Mouse (Mus musculus): ENCODE data around the gene Borcs6.
"Not testable (repeated sequence)": the region's sequence is repeated elsewhere in the genome, so short reads cannot be mapped to it uniquely, and the experiment has no call there.

Gene Borcs6

GRCm38 (mm10) chr11:69059357-69059974, at the start of gene Borcs6:
TSS of gene Borcs6 (plus strand) at chr11:69059717.
- DNase-seq (ENCODE audit: low read depth, low spot score): peak; percentile 98

DNA sequence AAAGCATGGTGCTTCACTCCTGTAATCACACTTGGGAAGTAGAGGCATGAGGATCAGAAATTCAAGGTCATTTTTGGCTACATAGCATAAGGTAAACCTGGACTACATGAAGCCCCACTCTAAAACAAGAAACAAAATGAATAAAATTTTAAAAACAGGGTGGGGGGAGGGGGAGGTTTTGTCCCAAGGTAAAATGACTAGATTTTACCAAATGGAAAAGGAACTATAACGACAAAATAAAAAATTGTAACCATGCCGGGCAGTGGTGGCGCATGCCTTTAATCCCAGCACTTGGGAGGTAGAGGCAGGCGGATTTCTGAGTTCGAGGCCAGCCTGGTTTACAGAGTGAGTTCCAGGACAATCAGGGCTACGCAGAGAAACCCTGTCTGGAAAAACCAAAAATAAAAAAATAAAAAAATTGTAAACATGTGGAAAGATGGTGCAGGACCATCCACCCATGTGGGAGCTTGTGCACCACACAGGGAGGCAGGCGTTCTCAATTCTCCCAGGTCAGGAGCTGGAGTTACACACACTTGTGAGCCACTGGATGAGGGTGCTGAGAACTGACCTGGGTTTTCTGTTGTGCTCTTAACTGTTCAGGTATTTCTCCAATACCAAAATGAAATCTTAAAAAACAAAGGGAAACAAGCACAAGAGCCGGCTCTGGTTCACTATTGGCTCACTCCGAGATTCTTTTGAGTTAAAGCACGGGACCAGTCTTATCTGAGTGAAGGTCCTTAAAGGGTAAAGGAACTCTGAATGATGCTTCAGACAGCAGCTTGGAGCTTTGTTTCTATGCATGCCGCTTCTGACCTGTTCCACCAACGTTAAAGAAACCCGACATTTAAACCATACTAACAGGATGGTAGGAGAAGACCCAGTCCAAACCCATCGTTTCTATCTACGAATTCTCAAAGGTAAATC, 48.9 kb upstream of the Borcs6 start:
- DNase-seq (ENCODE audit: low read depth, low spot score): no peak

GRCm38 (mm10) chr11:69011445-69011844, 48.1 kb upstream of the Borcs6 start:
- not testable (repeated sequence) for DNase-seq (ENCODE audit: low read depth, low spot score)

GRCm38 (mm10) chr11:69012071-69012601, 47.4 kb upstream of the Borcs6 start:
- peak; percentile 93 for DNase-seq (ENCODE audit: low read depth, low spot score)

DNA sequence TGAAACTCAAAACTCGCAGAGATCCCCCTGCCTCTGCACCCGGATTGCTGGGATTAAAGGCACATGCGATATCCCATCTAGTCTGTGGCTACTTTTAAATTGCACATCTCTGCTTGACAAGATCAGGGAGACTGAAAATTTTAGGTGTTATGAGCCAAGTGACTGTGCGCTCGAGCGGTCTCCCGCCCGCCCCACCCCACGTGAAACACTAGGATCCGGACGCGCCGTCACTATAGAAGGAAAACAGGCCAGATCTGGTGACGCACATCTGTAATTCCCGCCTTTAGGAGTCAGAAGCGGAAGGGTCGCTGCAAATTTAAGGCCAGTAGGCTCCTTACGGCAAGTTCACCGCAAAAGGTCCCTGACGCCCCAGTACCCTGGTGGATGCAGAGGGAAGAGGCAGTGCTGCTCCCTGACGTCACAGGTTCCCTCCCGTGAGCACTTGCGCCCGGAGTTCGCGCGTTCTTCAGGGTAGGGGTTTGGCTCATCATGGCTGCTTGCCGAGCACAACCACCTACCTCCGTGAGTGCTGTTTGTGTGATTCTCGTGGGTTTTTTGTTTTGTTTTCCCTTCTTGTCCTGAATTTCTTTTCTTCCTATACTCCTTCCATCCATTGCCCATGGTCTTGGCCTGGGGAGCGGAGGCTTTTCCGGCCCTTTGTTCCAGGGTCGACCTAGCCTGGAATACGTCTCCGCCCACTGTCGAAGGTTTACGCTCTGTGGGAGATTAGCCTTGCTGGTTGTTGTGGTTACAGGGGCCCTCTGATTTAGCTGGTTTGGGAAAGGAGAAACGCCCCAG, 43.7 kb upstream of the Borcs6 start, which contains the start of gene Ctc1:
Gene Ctc1, plus strand, starts transcription at position 268 of the 798 bp plus-strand sequence.
- peak; percentile 99 for DNase-seq (ENCODE audit: low read depth, low spot score)

DNA sequence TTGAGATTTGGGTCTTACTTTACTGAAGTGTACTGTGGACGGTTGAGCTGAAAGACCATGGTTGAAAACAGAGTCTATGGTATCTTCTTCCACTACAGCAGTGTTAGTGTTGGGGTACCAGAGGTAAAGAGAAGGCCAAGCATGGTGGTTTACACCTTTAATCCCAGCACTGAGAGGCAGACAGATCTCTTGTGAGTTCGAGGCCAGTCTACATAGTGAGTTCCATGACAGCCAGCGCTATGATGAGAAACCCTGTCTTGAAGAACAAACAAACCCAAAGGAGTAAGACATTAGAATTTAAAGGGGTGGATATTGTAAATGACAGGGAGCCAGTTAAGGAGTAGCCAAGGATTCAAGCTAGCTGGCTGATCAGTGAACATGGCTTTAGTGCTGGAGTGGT, 42.8 kb upstream of the Borcs6 start:
- DNase-seq (ENCODE audit: low read depth, low spot score): peak; percentile 44

DNA sequence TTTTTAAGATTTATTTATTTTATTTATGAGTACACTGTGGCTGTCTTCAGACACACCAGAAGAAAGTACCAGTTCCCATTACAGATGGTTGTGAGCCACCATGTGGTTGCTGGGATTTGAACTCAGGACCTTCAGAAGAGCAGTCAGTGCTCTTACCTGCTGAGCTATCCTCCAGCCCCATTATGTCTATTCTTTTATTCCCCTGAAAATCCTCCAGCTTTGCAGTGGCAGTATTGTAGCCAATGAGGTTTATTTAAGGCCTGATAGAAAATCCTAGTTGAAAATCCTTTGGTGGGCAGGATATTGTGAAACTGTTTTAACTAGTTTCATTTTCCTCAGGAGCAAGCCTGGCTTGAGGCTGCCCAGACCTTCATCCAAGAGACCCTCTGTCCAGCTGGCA, 38.8 kb upstream of the Borcs6 start:
- DNase-seq (ENCODE audit: low read depth, low spot score): no peak

GRCm38 (mm10) chr11:69026562-69026961, 33.0 kb upstream of the Borcs6 start:
- DNase-seq (ENCODE audit: low read depth, low spot score): no peak

GRCm38 (mm10) chr11:69028805-69029204, 30.7 kb upstream of the Borcs6 start:
- peak; percentile 95 for DNase-seq (ENCODE audit: low read depth, low spot score)

DNA sequence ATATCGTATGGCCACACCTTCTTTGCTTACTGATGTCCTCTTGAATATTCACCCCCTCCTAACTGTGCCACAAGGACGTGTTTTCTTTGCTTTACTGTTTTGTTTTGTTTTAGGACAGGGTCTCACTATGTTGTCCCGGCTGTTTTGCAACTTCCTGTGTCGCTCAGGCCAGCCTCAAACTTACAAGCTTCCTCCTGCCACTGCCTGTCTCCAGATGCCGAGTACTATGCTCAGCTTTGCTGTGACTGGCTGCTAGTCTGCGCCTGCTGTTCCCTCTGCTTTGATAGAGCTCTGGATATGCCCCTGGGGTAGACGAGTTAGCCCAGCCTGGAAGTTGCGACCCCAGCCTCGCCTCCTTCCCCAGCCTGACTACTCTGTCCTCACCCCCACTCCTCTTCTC, 26.0 kb upstream of the Borcs6 start:
- DNase-seq (ENCODE audit: low read depth, low spot score): no peak

GRCm38 (mm10) chr11:69034585-69034984, 24.9 kb upstream of the Borcs6 start:
- peak; percentile 30 for DNase-seq (ENCODE audit: low read depth, low spot score)

GRCm38 (mm10) chr11:69035411-69035810, 24.1 kb upstream of the Borcs6 start:
- no peak for DNase-seq (ENCODE audit: low read depth, low spot score)

GRCm38 (mm10) chr11:69035849-69036248, 23.7 kb upstream of the Borcs6 start:
- peak; percentile 96 for DNase-seq (ENCODE audit: low read depth, low spot score)

DNA sequence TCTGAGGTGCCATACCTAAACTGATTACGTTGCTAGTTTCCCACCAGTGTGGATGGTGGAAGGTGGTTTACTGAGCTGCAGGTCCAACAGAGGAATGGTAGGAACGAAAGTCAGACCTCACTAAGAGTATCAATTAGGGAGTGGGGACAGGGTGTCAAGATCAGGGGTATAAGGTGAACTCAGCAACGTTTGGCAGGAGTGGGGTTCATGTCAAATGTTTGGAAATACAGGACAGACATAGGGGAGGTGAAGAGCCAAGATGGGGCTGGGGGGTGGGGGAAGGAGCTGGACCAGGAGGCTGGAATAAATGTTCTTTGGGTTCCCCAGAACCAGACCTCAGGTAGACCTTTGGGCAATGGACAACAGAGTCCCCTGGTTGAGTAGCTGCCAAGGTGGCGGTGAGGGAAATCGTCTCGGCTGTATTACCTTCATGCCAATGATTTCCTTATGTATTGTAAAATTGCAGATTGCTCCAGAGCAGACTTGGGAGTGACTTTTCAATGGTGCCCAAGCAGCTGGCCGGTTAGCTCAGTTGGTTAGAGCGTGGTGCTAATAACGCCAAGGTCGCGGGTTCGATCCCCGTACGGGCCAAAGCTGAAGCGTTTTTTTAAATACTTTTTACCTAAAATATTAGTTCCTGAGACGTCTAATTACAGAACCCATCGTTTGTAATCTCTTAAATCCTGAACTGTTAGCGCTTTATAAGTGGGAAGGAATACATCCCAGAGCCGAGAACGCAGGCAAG, 22.9 kb upstream of the Borcs6 start:
- peak; percentile 80 for DNase-seq (ENCODE audit: low read depth, low spot score)

DNA sequence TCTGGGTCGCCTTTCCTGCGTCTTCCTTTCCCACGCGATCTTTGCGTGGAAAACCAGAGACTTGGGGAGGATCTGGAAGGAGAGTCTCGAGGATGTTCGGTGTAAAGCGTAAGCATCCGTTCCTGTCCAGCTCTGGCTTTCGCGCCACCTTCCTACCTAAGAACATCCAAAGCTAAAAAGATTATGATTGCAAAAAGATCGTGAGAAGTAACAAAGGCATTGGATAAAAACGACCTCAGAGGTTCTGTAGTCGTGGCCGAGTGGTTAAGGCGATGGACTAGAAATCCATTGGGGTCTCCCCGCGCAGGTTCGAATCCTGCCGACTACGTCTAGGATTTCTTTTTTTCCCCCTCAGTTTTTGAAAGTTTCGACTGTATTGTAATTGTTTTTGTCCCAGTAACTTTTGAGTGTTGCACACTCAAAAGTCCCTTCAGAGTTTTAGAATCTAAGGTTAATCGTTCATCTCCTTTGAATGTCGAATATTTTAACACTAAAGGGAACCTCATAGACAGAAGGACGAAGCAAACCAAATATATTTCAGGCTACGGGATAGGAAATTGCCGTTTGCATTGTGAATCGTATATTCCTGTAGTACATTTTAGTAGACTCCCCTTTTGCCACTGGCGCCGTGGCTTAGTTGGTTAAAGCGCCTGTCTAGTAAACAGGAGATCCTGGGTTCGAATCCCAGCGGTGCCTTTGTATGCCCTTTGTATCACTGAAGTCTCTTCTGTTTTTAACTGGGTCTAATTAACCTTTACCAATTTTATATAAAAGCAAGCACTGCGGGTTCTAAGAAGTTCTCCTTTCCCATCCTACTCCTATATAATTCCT, 22.1 kb upstream of the Borcs6 start:
- DNase-seq (ENCODE audit: low read depth, low spot score): peak; percentile 91

- no peak for DNase-seq (ENCODE audit: low read depth, low spot score)
These were observed 21.3 kb upstream of the Borcs6 start for GRCm38 (mm10) chr11:69038173-69038572.

- peak; percentile 90 for DNase-seq (ENCODE audit: low read depth, low spot score)
These were observed 13.8 kb upstream of the Borcs6 start, which contains the start of gene Aurkb for GRCm38 (mm10) chr11:69045531-69046394. TSS of gene Aurkb (plus strand) at chr11:69045647.

GRCm38 (mm10) chr11:69046395-69046774, 13.1 kb upstream of the Borcs6 start:
- DNase-seq (ENCODE audit: low read depth, low spot score): no peak

DNA sequence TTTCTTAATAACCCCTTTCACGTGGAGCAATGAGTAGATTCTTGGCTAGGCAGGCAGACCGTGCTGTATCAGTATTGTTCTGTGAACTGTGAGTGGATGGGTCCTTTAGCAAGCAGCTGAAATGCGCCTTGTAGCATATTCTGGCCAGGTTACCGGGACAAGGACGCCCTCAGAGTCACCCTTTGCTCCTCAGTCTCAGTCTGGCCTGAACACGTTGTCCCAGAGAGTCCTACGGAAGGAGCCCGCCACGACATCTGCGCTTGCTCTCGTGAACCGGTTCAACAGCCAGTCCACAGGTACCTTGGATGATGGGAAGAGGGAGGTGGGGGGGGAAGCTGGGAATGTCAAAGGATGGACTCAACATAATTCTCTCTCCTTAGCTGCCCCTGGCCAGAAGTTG, 11.9 kb upstream of the Borcs6 start:
- no peak for DNase-seq (ENCODE audit: low read depth, low spot score)
